Mouse (Mus musculus) cerebellum, postnatal 25 days (tissue): Measurements from ENCODE around the gene Hexim2.

ENCODE experiments used
- DNase-seq, 2 experiments: peaks; one replicate each; pipeline ENCODE4 v3.0.0; 2021; ENCODE audit warnings: mixed read lengths in 2 of 2

The Hexim2 gene

GRCm38 (mm10) chr11:103174411-103174832 lies 42.2 kb downstream of the Hexim2 start:
- DNase-seq = no peak

- DNase-seq = peak in 1 of 2 experiments; percentile 38
These were observed 42.7 kb downstream of the Hexim2 start for GRCm38 (mm10) chr11:103174891-103175391.

- no peak for DNase-seq
These were observed 43.6 kb downstream of the Hexim2 start for GRCm38 (mm10) chr11:103175688-103176442.

- no peak for DNase-seq
These were observed 44.3 kb downstream of the Hexim2 start for GRCm38 (mm10) chr11:103176510-103176909.

GRCm38 (mm10) chr11:103177216-103177615 lies 45.0 kb downstream of the Hexim2 start:
- no peak for DNase-seq

- DNase-seq = no peak
These were observed 45.7 kb downstream of the Hexim2 start for GRCm38 (mm10) chr11:103177815-103178485.

GRCm38 (mm10) chr11:103178748-103179147 lies 46.5 kb downstream of the Hexim2 start:
- DNase-seq = no peak

- DNase-seq = no peak
These were observed 48.2 kb downstream of the Hexim2 start for GRCm38 (mm10) chr11:103180426-103180825.

GRCm38 (mm10) chr11:103181349-103181748 lies 49.1 kb downstream of the Hexim2 start:
- no peak for DNase-seq

- no peak for DNase-seq
These were observed 49.7 kb downstream of the Hexim2 start for GRCm38 (mm10) chr11:103181911-103182310.

GRCm38 (mm10) chr11:103184891-103185290 lies 52.7 kb downstream of the Hexim2 start:
- DNase-seq = peak; percentile 63 to 81
